Mouse (Mus musculus): ENCODE measurements around the gene Pdhb. TPM values are rescaled to one million over a fixed set of nuclear protein-coding genes. Genes with fewer than 3 reads are reported as not detected.

Gene Pdhb
- 10 to 100 TPM; 80.7 to 85.0 TPM for total RNA-seq (2023)

DNA sequence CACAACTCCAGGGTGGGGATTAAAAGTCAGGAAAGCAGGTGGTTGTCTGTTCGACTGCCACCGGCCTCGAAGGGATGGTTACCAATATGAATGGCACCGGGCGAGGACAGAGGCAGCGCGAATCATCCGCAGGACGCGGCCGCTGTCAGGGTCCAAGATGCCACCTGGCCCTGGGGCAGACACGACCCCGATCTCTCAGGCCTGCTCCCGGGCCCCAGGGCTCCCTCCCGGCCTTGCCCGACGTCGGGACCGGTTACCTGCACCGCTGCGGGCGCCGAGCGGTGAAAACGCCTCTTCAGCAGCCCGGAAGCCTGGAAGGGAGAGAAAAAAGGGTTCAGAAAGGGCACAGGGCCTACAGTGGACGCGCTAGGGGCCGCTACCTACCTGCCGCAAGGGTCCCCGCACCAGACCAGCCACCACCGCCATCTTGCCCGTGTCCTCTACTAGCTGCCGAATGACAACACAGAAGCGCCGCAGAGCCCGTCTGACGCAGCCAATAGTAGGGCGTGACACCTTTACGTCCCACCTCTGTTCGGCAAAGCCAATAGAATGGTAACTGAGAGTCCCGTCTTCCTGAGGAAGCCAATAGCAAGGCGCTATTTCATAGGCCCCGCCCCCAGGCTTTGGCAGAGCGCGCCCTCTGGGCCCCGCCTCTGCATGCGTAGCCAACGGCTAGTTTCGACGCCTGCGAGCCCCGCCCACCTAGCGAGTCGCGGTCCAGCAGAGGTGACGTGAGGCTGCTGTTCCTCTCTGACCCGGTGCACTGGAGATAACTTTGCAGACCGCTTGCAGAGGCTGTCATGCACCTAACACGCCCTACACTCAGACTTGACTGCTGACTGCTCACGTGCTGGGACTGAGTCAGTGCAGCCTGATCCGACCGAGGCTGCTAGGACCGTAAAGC, at the start of gene Pdhb:
Gene Pdhb (minus strand): TSS at position 519 of the 904 bp plus-strand sequence.

DNA sequence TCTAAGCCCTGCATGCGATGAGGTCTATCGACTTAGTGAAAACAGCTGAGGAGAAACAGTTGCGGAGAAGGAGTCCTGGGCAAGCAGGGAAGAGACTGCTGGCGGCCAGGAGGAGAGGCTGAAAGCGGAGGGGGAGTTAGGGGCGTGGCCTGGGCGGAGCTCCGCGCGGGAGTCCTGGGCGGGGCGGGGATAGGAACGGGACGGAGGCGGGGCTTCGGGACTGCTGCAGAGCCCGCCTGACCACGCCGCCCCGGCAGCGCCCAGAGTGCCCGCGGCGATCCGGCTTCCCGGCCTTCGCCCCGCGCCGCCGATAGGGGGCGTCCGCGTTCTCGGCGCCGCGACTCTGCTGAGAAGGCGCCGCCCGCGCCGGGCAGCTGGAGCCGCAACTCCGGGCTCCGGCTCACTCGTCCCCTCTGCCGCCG, 41.0 kb upstream of the Pdhb start, which contains the start of gene Kctd6:
Gene Kctd6 (plus strand): TSS at position 338 of the 422 bp plus-strand sequence.

Other genes with a start within 250 kb of the Pdhb start
- not detected for gene Gm45521, start 215.7 kb downstream of the Pdhb start, total RNA-seq (2023)
- under 1 TPM; 0.18 to 0.64 TPM for gene Dnase1l3, start 178.5 kb downstream of the Pdhb start, total RNA-seq (2023)
- under 1 TPM; 0.44 to 0.47 TPM for gene Abhd6, start 170.1 kb downstream of the Pdhb start, total RNA-seq (2023)
- 1 to 10 TPM; 4.6 to 5.0 TPM for gene Rpp14, start 92.7 kb downstream of the Pdhb start, total RNA-seq (2023)
- gene Pxk, start 74.8 kb downstream of the Pdhb start, total RNA-seq (2023), result 10 to 100 TPM; 54.7 to 58.6 TPM
- gene Kctd6, start 41.1 kb upstream of the Pdhb start, total RNA-seq (2023), result 1 to 10 TPM; 6.1 to 8.2 TPM
- gene Acox2, start 86.3 kb upstream of the Pdhb start, total RNA-seq (2023), result not detected
- gene Fam107a, start 145.0 kb upstream of the Pdhb start, total RNA-seq (2023), result not detected
- gene Oit1, start 205.7 kb upstream of the Pdhb start, total RNA-seq (2023), result not detected

Measured in neutrophil, adult 59 days (primary cell).